Mouse (Mus musculus): Measurements from ENCODE around the gene Agl. TPM values are rescaled to one million over a fixed set of nuclear protein-coding genes. Genes with fewer than 3 reads are reported as not detected.
"Not testable (repeated sequence)": the region's sequence is repeated elsewhere in the genome, so short reads cannot be mapped to it uniquely, and the experiment has no call there.

Agl gene
- polyA plus RNA-seq, 2 experiments, result 2.6 to 4.6 TPM

DNA sequence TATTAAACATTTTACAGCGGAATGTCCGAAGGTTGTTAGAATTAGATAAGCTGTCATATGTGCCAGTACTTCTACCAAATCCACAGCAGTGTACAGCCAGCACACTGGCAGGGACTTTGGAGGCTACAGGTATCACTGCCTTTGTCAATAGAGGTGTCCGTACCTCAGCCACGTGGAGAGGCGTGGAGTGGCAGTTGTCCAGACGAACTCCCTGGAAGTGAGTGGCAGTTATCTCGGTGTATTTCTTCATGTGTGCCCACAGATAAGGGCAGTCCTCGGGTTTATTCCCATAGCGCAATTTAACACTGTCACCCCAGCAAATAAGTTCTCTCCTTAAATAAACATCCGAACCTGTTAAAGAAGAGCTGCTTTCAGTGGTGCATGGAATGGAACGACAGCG lies 23.7 kb downstream of the Agl start:
- Histone ChIP-seq H3K9ac (replicated peaks) (no peak overlapping the region), H3K9me3 (ENCODE audit: control insufficient read depth, low read length) (no peaks in the 10 kb centered on the region), H3K27ac (no peak overlapping the region), H3K4me2 (ENCODE audit: low read depth) (no peak overlapping the region), H3K4me1 (replicated peaks; ENCODE audit: control insufficient read depth in 2 of 2, insufficient read depth in 2 of 2, low read length in 1 of 2) (peaks cover 0 to 5% of the 10 kb centered on the region in 2 experiments; a peak in 1 of 4 replicates), H3K27me3 (ENCODE audit: control insufficient read depth, insufficient read depth, low read length) (no peaks in the 10 kb centered on the region), H3K4me3 (ENCODE audit: insufficient read depth in 1 of 2, low read depth in 2 of 2, low read length in 2 of 2) (no peak overlapping the region), H3K36me3 (replicated peaks; ENCODE audit: control insufficient read depth, insufficient read depth, low read depth) (peaks cover 5% of the 10 kb centered on the region)
- 42% methylated on average over 12 of the region's 12 CpGs for WGBS (ENCODE audit: insufficient replicate concordance)
- DNase-seq (ENCODE audit: low read depth in 3 of 3, low spot score in 3 of 3), result no peak
- ATAC-seq (ENCODE audit: insufficient read depth), result peak; percentile 48; the same call in 1 of the 2 replicates
- TF ChIP-seq EP300 (IDR thresholded peaks at IDR 0.05; ENCODE audit: low read depth), result peak; percentile 50; the same call in 1 of the 2 replicates
- no peak for TF ChIP-seq CTCF (IDR thresholded peaks at IDR 0.05; ENCODE audit: low read depth)

DNA sequence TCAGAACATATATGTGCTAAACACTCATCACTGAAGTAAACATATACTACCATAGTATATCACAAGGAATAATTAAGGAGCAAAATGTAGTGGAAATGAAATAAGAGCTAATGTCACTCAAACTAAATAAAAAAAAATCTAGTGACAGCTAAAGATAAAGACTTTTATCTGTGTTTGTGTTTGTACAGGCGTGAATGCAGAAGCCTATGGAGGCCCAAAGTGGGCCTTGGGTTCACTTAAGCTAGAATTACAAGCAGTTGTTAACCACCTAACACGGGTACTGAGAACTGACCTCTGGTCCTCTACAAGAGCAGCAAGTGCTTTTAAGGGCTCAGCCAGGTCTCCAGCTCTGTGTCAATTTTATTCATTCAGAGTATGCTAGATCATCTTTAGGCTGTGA lies 31.0 kb downstream of the Agl start:
- Histone ChIP-seq H3K27me3 (ENCODE audit: control insufficient read depth, insufficient read depth, low read length) (no peaks in the 10 kb centered on the region), H3K36me3 (replicated peaks; ENCODE audit: control insufficient read depth, insufficient read depth, low read depth) (no peaks in the 10 kb centered on the region; the same call in 1 of the 2 replicates), H3K4me2 (ENCODE audit: low read depth) (no peak overlapping the region), H3K9me3 (ENCODE audit: control insufficient read depth, low read length) (no peaks in the 10 kb centered on the region), H3K4me3 (ENCODE audit: insufficient read depth in 1 of 2, low read depth in 2 of 2, low read length in 2 of 2) (no peak overlapping the region), H3K9ac (replicated peaks) (no peak overlapping the region), H3K27ac (no peak overlapping the region), H3K4me1 (replicated peaks; ENCODE audit: control insufficient read depth in 2 of 2, insufficient read depth in 2 of 2, low read length in 1 of 2) (0 out of 4 replicates have a peak, but pooled peaks cover 0 to 2% of the 10 kb centered on the region in 2 experiments)
- TF ChIP-seq EP300 (IDR thresholded peaks at IDR 0.05; ENCODE audit: low read depth), result no peak
- TF ChIP-seq CTCF (IDR thresholded peaks at IDR 0.05; ENCODE audit: low read depth), result no peak
- DNase-seq (ENCODE audit: low read depth in 3 of 3, low spot score in 3 of 3) (no peak), ATAC-seq (ENCODE audit: insufficient read depth) (no peak)
- 42% methylated on average over 2 of the region's 2 CpGs for WGBS (ENCODE audit: insufficient replicate concordance)

GRCm38 (mm10) chr3:116773836-116774235 lies 34.1 kb downstream of the Agl start:
- H3K9me3 ChIP-seq (ENCODE audit: control insufficient read depth, low read length), result no peaks in the 10 kb centered on the region
- H3K36me3 ChIP-seq (replicated peaks; ENCODE audit: control insufficient read depth, insufficient read depth, low read depth), result no peaks in the 10 kb centered on the region; the same call in none of the 2 replicates
- no peak overlapping the region for H3K9ac ChIP-seq (replicated peaks)
- no peak for DNase-seq (ENCODE audit: low read depth in 3 of 3, low spot score in 3 of 3)
- TF ChIP-seq EP300 (IDR thresholded peaks at IDR 0.05; ENCODE audit: low read depth), result no peak
- TF ChIP-seq CTCF (IDR thresholded peaks at IDR 0.05; ENCODE audit: low read depth), result no peak
- no peaks in the 10 kb centered on the region for H3K27me3 ChIP-seq (ENCODE audit: control insufficient read depth, insufficient read depth, low read length)
- no peak for ATAC-seq (ENCODE audit: insufficient read depth)
- H3K4me1 ChIP-seq (replicated peaks; ENCODE audit: control insufficient read depth in 2 of 2, insufficient read depth in 2 of 2, low read length in 1 of 2), result 0 out of 4 replicates have a peak, but pooled peaks cover 0 to 2% of the 10 kb centered on the region in 2 experiments
- WGBS (ENCODE audit: insufficient replicate concordance), result 86% methylated on average over 12 of the region's 12 CpGs
- no peak overlapping the region for H3K27ac ChIP-seq
- no peak overlapping the region for H3K4me3 ChIP-seq (ENCODE audit: insufficient read depth in 1 of 2, low read depth in 2 of 2, low read length in 2 of 2)
- H3K4me2 ChIP-seq (ENCODE audit: low read depth), result no peak overlapping the region

DNA sequence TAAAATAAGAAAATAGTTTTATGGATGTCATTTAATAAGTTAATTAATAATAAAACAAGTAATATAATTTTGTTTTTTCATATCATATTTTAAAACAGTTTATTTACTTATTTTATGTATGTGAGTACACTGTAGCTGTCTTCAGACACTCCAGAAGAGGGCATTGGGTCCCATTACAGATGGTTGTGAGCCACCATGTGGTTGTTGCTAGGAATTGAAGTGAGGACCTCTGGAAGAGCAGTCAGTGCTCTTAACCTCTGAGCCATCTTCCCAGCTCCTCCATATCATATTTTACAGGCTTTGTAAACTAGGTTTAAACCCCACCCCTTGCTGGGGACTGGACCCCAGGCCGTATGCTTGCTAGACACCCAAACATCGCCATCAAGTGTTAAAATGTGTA lies 36.4 kb downstream of the Agl start:
- H3K9ac ChIP-seq (replicated peaks), result no peak overlapping the region
- WGBS (ENCODE audit: insufficient replicate concordance), result 74% methylated on average over 2 of the region's 2 CpGs
- no peak overlapping the region for H3K4me2 ChIP-seq (ENCODE audit: low read depth)
- TF ChIP-seq EP300 (IDR thresholded peaks at IDR 0.05; ENCODE audit: low read depth), result no peak
- peak; percentile 50 for TF ChIP-seq CTCF (IDR thresholded peaks at IDR 0.05; ENCODE audit: low read depth)
- no peak overlapping the region for H3K27ac ChIP-seq
- H3K4me3 ChIP-seq (ENCODE audit: insufficient read depth in 1 of 2, low read depth in 2 of 2, low read length in 2 of 2), result no peak overlapping the region
- no peaks in the 10 kb centered on the region for H3K27me3 ChIP-seq (ENCODE audit: control insufficient read depth, insufficient read depth, low read length)
- no peaks in the 10 kb centered on the region; the same call in 1 of the 2 replicates for H3K36me3 ChIP-seq (replicated peaks; ENCODE audit: control insufficient read depth, insufficient read depth, low read depth)
- no peak for DNase-seq (ENCODE audit: low read depth in 3 of 3, low spot score in 3 of 3)
- H3K4me1 ChIP-seq (replicated peaks; ENCODE audit: control insufficient read depth in 2 of 2, insufficient read depth in 2 of 2, low read length in 1 of 2), result no peaks in the 10 kb centered on the region
- no peak for ATAC-seq (ENCODE audit: insufficient read depth)
- no peaks in the 10 kb centered on the region for H3K9me3 ChIP-seq (ENCODE audit: control insufficient read depth, low read length)

DNA sequence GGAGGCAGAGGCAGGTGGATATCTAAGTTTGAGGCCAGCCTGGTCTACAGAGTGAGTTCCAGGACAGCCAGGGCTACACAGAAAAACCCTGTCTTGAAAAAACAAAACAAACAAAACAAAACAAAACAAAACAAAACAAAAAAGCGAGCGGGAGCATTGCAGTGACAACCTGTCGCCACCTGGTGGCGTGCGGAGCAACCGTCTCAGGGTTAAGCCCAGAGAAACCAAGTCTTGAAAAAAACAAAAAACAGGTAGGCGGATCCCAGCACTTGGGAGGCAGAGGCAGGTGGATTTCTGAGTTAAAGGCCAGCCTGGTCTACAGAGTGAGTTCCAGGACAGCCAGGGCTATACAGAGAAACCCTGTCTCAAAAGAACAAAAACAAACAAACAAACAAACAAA lies 41.0 kb downstream of the Agl start:
- TF ChIP-seq CTCF (IDR thresholded peaks at IDR 0.05; ENCODE audit: low read depth), result peak; percentile 84
- H3K4me3 ChIP-seq (ENCODE audit: insufficient read depth in 1 of 2, low read depth in 2 of 2, low read length in 2 of 2); H3K4me1 ChIP-seq (replicated peaks; ENCODE audit: control insufficient read depth in 2 of 2, insufficient read depth in 2 of 2, low read length in 1 of 2); H3K4me2 ChIP-seq (ENCODE audit: low read depth); ATAC-seq (ENCODE audit: insufficient read depth); H3K27ac ChIP-seq; H3K36me3 ChIP-seq (replicated peaks; ENCODE audit: control insufficient read depth, insufficient read depth, low read depth); H3K27me3 ChIP-seq (ENCODE audit: control insufficient read depth, insufficient read depth, low read length); H3K9ac ChIP-seq (replicated peaks); H3K9me3 ChIP-seq (ENCODE audit: control insufficient read depth, low read length): not testable (repeated sequence)
- DNase-seq (ENCODE audit: low read depth in 3 of 3, low spot score in 3 of 3), result peak in 2 of 3 experiments; percentile 19 to 24
- WGBS (ENCODE audit: insufficient replicate concordance), result 65% methylated on average over 7 of the region's 7 CpGs

All from liver, embryonic 14.5 days (tissue).